Mouse (Mus musculus) midbrain, embryonic 16.5 days (tissue): ENCODE data around the gene 1700129C05Rik. TPM values are rescaled to one million over a fixed set of nuclear protein-coding genes. Genes with fewer than 3 reads are reported as not detected.

Experiments
- ATAC-seq: fragments of 200-750 bp; cut with Nextera tagmentation; 2 replicates; pipeline ENCODE4 v1.8.0; 2017; ENCODE audit warnings: moderate TSS enrichment
- H3K27ac ChIP-seq: fragments of 300-500 bp; sonication (generic); 2 replicates; pipeline ENCODE4 v1.5.1; 2014; ENCODE audit warnings: mild to moderate bottlenecking, low read length, mixed read lengths
- H3K27me3 ChIP-seq: fragments of 300-500 bp; sonication (generic); 2 replicates; pipeline ENCODE4 v1.6.1; 2014; ENCODE audit warnings: low read depth, low read length, mixed read lengths; ENCODE audit not compliant: control insufficient read depth, insufficient read depth
- H3K36me3 ChIP-seq: fragments of 300-500 bp; sonication (generic); 2 replicates; pipeline ENCODE4 v1.6.1; 2014; ENCODE audit warnings: mild to moderate bottlenecking, low read length, moderate library complexity, mixed read lengths; ENCODE audit not compliant: control insufficient read depth, insufficient read depth
- H3K4me1 ChIP-seq: fragments of 300-500 bp; sonication (generic); 2 replicates; pipeline ENCODE4 v1.6.1; 2014; ENCODE audit warnings: mild to moderate bottlenecking, low read length, mixed read lengths; ENCODE audit not compliant: control insufficient read depth, insufficient read depth
- H3K4me2 ChIP-seq: fragments of 300-500 bp; sonication (generic); 2 replicates; pipeline ENCODE4 v1.6.1; 2014; ENCODE audit warnings: mild to moderate bottlenecking, low read length, mixed read lengths
- H3K4me3 ChIP-seq: fragments of 300-500 bp; sonication (generic); 2 replicates; pipeline ENCODE4 v1.5.1; 2014; ENCODE audit warnings: low read depth, mild to moderate bottlenecking, low read length, moderate library complexity, mixed read lengths
- H3K9ac ChIP-seq: fragments of 300-500 bp; sonication (generic); 2 replicates; pipeline ENCODE4 v1.6.1; 2014; ENCODE audit warnings: low read depth, low read length, mixed read lengths
- H3K9me3 ChIP-seq: fragments of 300-500 bp; sonication (generic); replicated peaks from 2 replicates; pipeline ENCODE4 v1.6.1; 2014; ENCODE audit warnings: mild to moderate bottlenecking, low read length, mixed read lengths; ENCODE audit not compliant: control insufficient read depth, poor library complexity, severe bottlenecking
- WGBS: fragments of 180-500 bp; shearing (Covaris S2); extraction: QIAGEN DNeasy Blood & Tissue Kit; methylation state at CpG from one replicate; pipeline ENCODE4 v1.1.7; 2014; 5-methylcytosine and 5-hydroxymethylcytosine counted together
- polyA plus RNA-seq: library from polyadenylated mRNA; unstranded; fragments of >200 nt; fragmentation: Nextera tagmentation; extraction: Ambion mirVana; gene quantifications from 2 replicates; pipeline ENCODE4 v1.2.1, GENCODE M21; 2015

Gene 1700129C05Rik
- not detected in 2 replicates for polyA plus RNA-seq

DNA sequence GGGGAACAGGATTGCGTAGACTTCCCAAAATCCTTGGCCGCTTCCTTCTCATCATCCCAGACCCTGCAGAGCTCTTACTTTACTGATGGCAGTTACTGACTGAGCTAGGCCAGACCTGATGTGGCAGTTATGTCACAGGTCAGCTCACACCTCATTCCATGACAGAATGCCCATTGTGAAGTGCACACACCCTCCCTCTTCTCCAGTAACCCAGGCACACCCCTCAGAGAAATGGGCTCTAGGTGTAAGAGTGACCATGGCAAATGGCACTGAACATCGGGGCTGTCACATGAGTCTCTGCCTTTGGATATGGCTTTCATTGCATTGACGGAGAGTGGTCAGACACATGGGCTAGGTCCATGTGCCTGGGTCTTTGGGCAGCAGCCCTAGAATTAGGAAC, at the start of gene 1700129C05Rik:
TSS of gene 1700129C05Rik (minus strand) at position 101 of the 400 bp plus-strand sequence.
- Histone ChIP-seq H3K4me2 (no peak within 1 kb of the TSS), H3K4me3 (no peak within 1 kb of the TSS), H3K9me3 (no peaks in the 10 kb centered on the region), H3K4me1 (no peaks in the 10 kb centered on the region), H3K9ac (no peak within 1 kb of the TSS), H3K36me3 (no peaks in the 10 kb centered on the region), H3K27me3 (no peaks in the 10 kb centered on the region), H3K27ac (no peak within 1 kb of the TSS)
- ATAC-seq = no peak
- WGBS = 96% methylated on average over 4 of the region's 4 CpGs

GRCm38 (mm10) chr14:59186121-59186520, 43.4 kb upstream of the 1700129C05Rik start:
- H3K36me3 ChIP-seq = no peaks in the 10 kb centered on the region
- no peak overlapping the region for H3K4me2 ChIP-seq
- H3K27ac ChIP-seq = no peak overlapping the region
- ATAC-seq = no peak
- no peaks in the 10 kb centered on the region for H3K4me1 ChIP-seq
- WGBS = 87% methylated on average over 2 of the region's 2 CpGs
- no peaks in the 10 kb centered on the region for H3K27me3 ChIP-seq
- H3K4me3 ChIP-seq = no peak overlapping the region
- H3K9ac ChIP-seq = no peak overlapping the region
- H3K9me3 ChIP-seq = no peaks in the 10 kb centered on the region

GRCm38 (mm10) chr14:59185514-59185913, 42.8 kb upstream of the 1700129C05Rik start:
- no peak for ATAC-seq
- no peaks in the 10 kb centered on the region for H3K4me1 ChIP-seq
- H3K4me2 ChIP-seq = no peak overlapping the region
- H3K4me3 ChIP-seq = no peak overlapping the region
- no peaks in the 10 kb centered on the region for H3K9me3 ChIP-seq
- H3K9ac ChIP-seq = no peak overlapping the region
- no peak overlapping the region for H3K27ac ChIP-seq
- H3K36me3 ChIP-seq = no peaks in the 10 kb centered on the region
- H3K27me3 ChIP-seq = no peaks in the 10 kb centered on the region

- no peak overlapping the region for H3K4me2 ChIP-seq
- no peaks in the 10 kb centered on the region for H3K4me1 ChIP-seq
- H3K36me3 ChIP-seq = no peaks in the 10 kb centered on the region
- no peak overlapping the region for H3K4me3 ChIP-seq
- no peaks in the 10 kb centered on the region for H3K27me3 ChIP-seq
- H3K9ac ChIP-seq = no peak overlapping the region
- no peak overlapping the region for H3K27ac ChIP-seq
- no peaks in the 10 kb centered on the region for H3K9me3 ChIP-seq
- no peak for ATAC-seq
- WGBS = 87% methylated on average over 2 of the region's 2 CpGs
Measured at GRCm38 (mm10) chr14:59182732-59183131, 40.0 kb upstream of the 1700129C05Rik start.

DNA sequence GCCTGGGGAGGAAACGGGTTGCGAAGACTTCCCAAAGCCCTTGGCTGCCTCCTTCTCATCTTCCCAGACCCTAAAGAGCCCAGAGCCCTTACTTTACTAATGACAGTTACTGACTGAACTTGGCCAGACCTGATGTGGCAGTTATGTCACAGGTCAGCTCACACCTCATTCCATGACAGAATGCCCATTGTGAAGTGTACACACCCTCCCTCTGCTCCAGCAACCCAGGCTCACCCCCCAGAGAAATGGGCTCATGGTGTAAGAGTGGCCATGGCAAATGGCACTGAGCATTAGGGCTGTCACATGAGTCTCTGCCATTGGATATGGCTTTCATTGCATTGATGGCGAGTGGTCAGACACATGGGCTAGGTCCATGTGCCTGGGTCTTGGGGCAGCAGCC, 36.0 kb upstream of the 1700129C05Rik start, which contains the start of gene Gm5142:
TSS of gene Gm5142 (minus strand) at position 101 of the 400 bp plus-strand sequence.
- Histone ChIP-seq H3K36me3 (no peaks in the 10 kb centered on the region), H3K9ac (no peak within 1 kb of the TSS), H3K27ac (no peak within 1 kb of the TSS), H3K4me2 (no peak within 1 kb of the TSS), H3K27me3 (no peaks in the 10 kb centered on the region), H3K4me1 (no peaks in the 10 kb centered on the region), H3K9me3 (no peaks in the 10 kb centered on the region), H3K4me3 (no peak within 1 kb of the TSS)
- ATAC-seq = no peak
- 95% methylated on average over 3 of the region's 3 CpGs for WGBS

DNA sequence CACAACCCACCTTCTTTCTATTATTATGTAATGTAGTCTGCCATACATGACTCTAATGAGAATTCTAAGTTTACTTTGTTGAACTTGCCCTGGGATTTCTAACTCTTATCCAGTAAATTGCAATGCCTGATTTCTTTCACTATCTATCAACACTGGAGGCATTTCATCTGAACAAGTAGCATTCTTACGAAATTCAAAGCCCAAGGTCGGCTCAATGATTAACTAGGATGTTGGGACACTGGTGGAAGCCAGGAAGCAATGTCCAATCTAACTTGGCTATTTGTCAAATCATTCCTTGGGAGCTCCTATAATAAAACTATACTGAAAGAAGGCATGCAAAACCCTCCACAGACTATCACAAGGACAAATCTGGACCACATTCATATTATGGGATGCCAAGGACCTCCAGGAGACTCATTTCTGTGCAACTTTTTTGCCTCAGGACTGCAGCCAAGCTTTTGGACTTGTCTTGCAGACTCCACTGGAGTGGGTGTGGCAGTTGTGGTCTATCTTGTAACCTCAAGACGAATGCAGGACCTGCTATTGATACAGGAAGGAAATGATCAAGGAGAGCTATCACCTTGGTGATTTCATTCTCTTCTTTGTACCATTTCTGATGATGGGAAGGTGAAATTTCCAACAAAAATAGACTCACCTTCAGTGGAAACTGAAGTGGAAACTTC, 14.5 kb upstream of the 1700129C05Rik start:
- Histone ChIP-seq H3K27me3 (no peaks in the 10 kb centered on the region), H3K36me3 (no peaks in the 10 kb centered on the region), H3K4me3 (no peak overlapping the region), H3K27ac (no peak overlapping the region), H3K9me3 (no peaks in the 10 kb centered on the region), H3K9ac (no peak overlapping the region), H3K4me2 (no peak overlapping the region), H3K4me1 (no peaks in the 10 kb centered on the region)
- no peak for ATAC-seq
- WGBS = 76% methylated on average over 3 of the region's 3 CpGs

GRCm38 (mm10) chr14:59155589-59155988, 12.9 kb upstream of the 1700129C05Rik start:
- Histone ChIP-seq H3K4me2 (no peak overlapping the region), H3K27me3 (no peaks in the 10 kb centered on the region), H3K36me3 (no peaks in the 10 kb centered on the region), H3K4me3 (no peak overlapping the region), H3K4me1 (no peaks in the 10 kb centered on the region), H3K27ac (no peak overlapping the region), H3K9ac (no peak overlapping the region), H3K9me3 (no peaks in the 10 kb centered on the region)
- 82% methylated on average over 2 of the region's 2 CpGs for WGBS
- no peak for ATAC-seq

- no peaks in the 10 kb centered on the region for H3K36me3 ChIP-seq
- 1% methylated on average over 2 of the region's 2 CpGs for WGBS
- H3K27ac ChIP-seq = no peak overlapping the region
- ATAC-seq = no peak
- H3K4me3 ChIP-seq = no peak overlapping the region
- no peaks in the 10 kb centered on the region for H3K4me1 ChIP-seq
- H3K27me3 ChIP-seq = no peaks in the 10 kb centered on the region
- H3K4me2 ChIP-seq = no peak overlapping the region
- H3K9ac ChIP-seq = no peak overlapping the region
- H3K9me3 ChIP-seq = no peaks in the 10 kb centered on the region
Measured at GRCm38 (mm10) chr14:59114281-59114680, 28.4 kb downstream of the 1700129C05Rik start.

GRCm38 (mm10) chr14:59104006-59104605, 38.6 kb downstream of the 1700129C05Rik start:
- no peaks in the 10 kb centered on the region for H3K27me3 ChIP-seq
- 20% methylated on average over 10 of the region's 10 CpGs for WGBS
- no peak for ATAC-seq
- H3K4me3 ChIP-seq = no peak overlapping the region
- H3K27ac ChIP-seq = no peak overlapping the region
- no peak overlapping the region for H3K4me2 ChIP-seq
- H3K9me3 ChIP-seq = no peaks in the 10 kb centered on the region
- H3K36me3 ChIP-seq = no peaks in the 10 kb centered on the region
- H3K4me1 ChIP-seq = no peaks in the 10 kb centered on the region
- H3K9ac ChIP-seq = no peak overlapping the region
